Mouse (Mus musculus) heart, embryonic 11.5 days (tissue): ENCODE measurements around the gene Ccl17. TPM values are rescaled to one million over a fixed set of nuclear protein-coding genes. Genes with fewer than 3 reads are reported as not detected.
"Not testable (repeated sequence)": the region's sequence is repeated elsewhere in the genome, so short reads cannot be mapped to it uniquely, and the experiment has no call there.

Experiments used
- ATAC-seq: fragments of 200-750 bp; cut with Nextera tagmentation; replicated peaks from 2 replicates; pipeline ENCODE4 v1.8.0; 2017; ENCODE audit warnings: moderate library complexity; ENCODE audit not compliant: insufficient number of reproducible peaks, low FRiP score, low TSS enrichment
- H3K27ac ChIP-seq: fragments of 300-500 bp; sonication (generic); 2 replicates; pipeline ENCODE4 v1.5.1; 2014; ENCODE audit warnings: mild to moderate bottlenecking, low read depth, low read length
- H3K27me3 ChIP-seq: fragments of 300-500 bp; sonication (generic); 2 replicates; pipeline ENCODE4 v1.6.1; 2014; ENCODE audit warnings: mild to moderate bottlenecking, low read length, mixed read lengths; ENCODE audit not compliant: control insufficient read depth, insufficient read depth
- H3K36me3 ChIP-seq: fragments of 300-500 bp; sonication (generic); 2 replicates; pipeline ENCODE4 v1.6.1; 2014; ENCODE audit warnings: mild to moderate bottlenecking, low read length, moderate library complexity, mixed read lengths; ENCODE audit not compliant: control insufficient read depth, insufficient read depth
- H3K4me1 ChIP-seq: fragments of 300-500 bp; sonication (generic); 2 replicates; pipeline ENCODE4 v1.6.1; 2014; ENCODE audit warnings: low read length; ENCODE audit not compliant: control insufficient read depth, insufficient read depth
- H3K4me2 ChIP-seq: fragments of 300-500 bp; sonication (generic); 2 replicates; pipeline ENCODE4 v1.6.1; 2014; ENCODE audit warnings: mild to moderate bottlenecking, moderate library complexity
- H3K4me3 ChIP-seq: fragments of 300-500 bp; sonication (generic); 2 replicates; pipeline ENCODE4 v1.5.1; 2014; ENCODE audit warnings: low read depth, low read length
- H3K9ac ChIP-seq: fragments of 300-500 bp; sonication (generic); 2 replicates; pipeline ENCODE4 v1.6.1; 2014; ENCODE audit warnings: mild to moderate bottlenecking, low read depth, low read length, moderate library complexity
- H3K9me3 ChIP-seq: fragments of 300-500 bp; sonication (generic); replicated peaks from 2 replicates; pipeline ENCODE4 v1.6.1; 2016; ENCODE audit warnings: low read length; ENCODE audit not compliant: control insufficient read depth
- WGBS: fragments of 180-500 bp; shearing (Covaris S2); extraction: QIAGEN DNeasy Blood & Tissue Kit; methylation state at CpG from one replicate; pipeline ENCODE4 v1.1.7; 2014; ENCODE audit not compliant: insufficient replicate concordance; 5-methylcytosine and 5-hydroxymethylcytosine counted together
- polyA plus RNA-seq: library from polyadenylated mRNA; unstranded; fragments of >200 nt; fragmentation: Nextera tagmentation; extraction: Ambion mirVana; gene quantifications from 2 replicates; pipeline ENCODE4 v1.2.1, GENCODE M21; 2014

The Ccl17 gene
- polyA plus RNA-seq, 1 experiment from 2014 or later = 0.69 TPM

- Histone ChIP-seq H3K9ac (no peak overlapping the region), H3K4me3 (no peak overlapping the region), H3K36me3 (peaks cover 31% of the 10 kb centered on the region), H3K9me3 (no peaks in the 10 kb centered on the region), H3K4me2 (no peak overlapping the region), H3K4me1 (no peaks in the 10 kb centered on the region), H3K27me3 (no peaks in the 10 kb centered on the region), H3K27ac (no peak overlapping the region)
- ATAC-seq = no peak
- 90% methylated on average over 6 of the region's 6 CpGs for WGBS
These were observed 14.9 kb downstream of the Ccl17 start for GRCm38 (mm10) chr8:94825170-94825569.

- Histone ChIP-seq H3K27ac (no peak overlapping the region), H3K9me3 (no peaks in the 10 kb centered on the region), H3K27me3 (no peaks in the 10 kb centered on the region), H3K9ac (no peak overlapping the region), H3K4me2 (no peak overlapping the region), H3K4me3 (no peak overlapping the region), H3K36me3 (peaks cover 37% of the 10 kb centered on the region), H3K4me1 (no peaks in the 10 kb centered on the region)
- 94% methylated on average over 5 of the region's 5 CpGs for WGBS
- ATAC-seq = no peak
These were observed 16.0 kb downstream of the Ccl17 start for GRCm38 (mm10) chr8:94826210-94826609.

DNA sequence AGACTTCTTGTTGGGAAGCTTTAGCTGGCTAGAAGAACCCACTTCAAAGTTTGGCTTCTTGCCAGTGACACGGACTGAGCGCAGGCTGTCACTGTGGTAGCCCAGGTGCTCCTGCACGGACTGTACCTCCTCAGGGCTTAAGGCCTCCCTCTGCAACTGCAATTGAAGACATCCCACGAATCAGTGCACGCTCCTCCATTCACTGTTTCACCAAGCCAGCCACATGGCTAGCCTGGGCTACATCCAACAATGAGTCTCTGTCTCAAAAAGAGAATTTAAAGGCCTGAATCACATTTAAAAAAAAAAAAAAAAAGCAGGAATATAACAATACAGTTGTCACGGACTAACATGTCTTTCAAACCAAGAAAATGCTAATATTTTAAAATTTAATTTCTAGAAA is 18.0 kb downstream of the Ccl17 start:
- H3K4me1 ChIP-seq = no peaks in the 10 kb centered on the region
- H3K36me3 ChIP-seq = peaks cover 35% of the 10 kb centered on the region

GRCm38 (mm10) chr8:94833901-94834405 is 23.7 kb downstream of the Ccl17 start:
- not testable (repeated sequence) for H3K27me3 ChIP-seq, H3K9ac ChIP-seq, H3K9me3 ChIP-seq, H3K4me1 ChIP-seq, H3K27ac ChIP-seq, ATAC-seq, H3K4me2 ChIP-seq, H3K4me3 ChIP-seq
- 81% methylated on average over 7 of the region's 7 CpGs for WGBS
- peaks cover 12% of the 10 kb centered on the region for H3K36me3 ChIP-seq

More for the DNA sequence above, 18.0 kb downstream of the Ccl17 start:
- Histone ChIP-seq H3K9ac (no peak overlapping the region), H3K4me2 (no peak overlapping the region), H3K4me3 (no peak overlapping the region), H3K27me3 (no peaks in the 10 kb centered on the region), H3K27ac (no peak overlapping the region), H3K9me3 (no peaks in the 10 kb centered on the region)
- 90% methylated on average over 6 of the region's 6 CpGs for WGBS
- ATAC-seq = no peak

DNA sequence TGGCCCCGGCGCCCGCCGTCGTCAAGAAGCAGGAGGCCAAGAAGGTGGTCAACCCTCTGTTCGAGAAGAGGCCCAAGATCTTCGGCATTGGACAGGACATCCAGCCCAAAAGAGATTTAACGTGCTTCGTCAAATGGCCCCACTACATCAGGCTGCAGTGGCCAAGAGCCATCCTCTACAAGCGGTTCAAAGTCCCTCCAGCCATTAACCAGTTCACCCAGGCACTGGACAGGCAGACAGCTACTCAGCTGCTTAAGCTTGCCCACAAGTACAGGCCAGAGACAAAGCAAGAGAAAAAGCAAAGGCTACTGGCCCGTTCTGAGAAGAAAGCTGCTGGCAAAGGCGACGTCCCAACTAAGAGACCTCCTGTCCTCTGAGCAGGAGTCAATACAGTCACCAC is 25.5 kb downstream of the Ccl17 start:
- WGBS = 95% methylated on average over 13 of the region's 13 CpGs
- H3K4me2 ChIP-seq, H3K27ac ChIP-seq, H3K4me1 ChIP-seq, H3K4me3 ChIP-seq, H3K27me3 ChIP-seq, ATAC-seq, H3K9me3 ChIP-seq, H3K9ac ChIP-seq, H3K36me3 ChIP-seq: not testable (repeated sequence)

GRCm38 (mm10) chr8:94836456-94837240 is 26.4 kb downstream of the Ccl17 start:
- Histone ChIP-seq H3K9ac (peak overlapping the region; percentile 99), H3K4me1 (peaks cover 9% of the 10 kb centered on the region), H3K4me3 (peak overlapping the region; percentile 96), H3K36me3 (peaks cover 1% of the 10 kb centered on the region), H3K4me2 (peak overlapping the region; percentile 91), H3K27ac (no peak overlapping the region), H3K9me3 (no peaks in the 10 kb centered on the region), H3K27me3 (no peaks in the 10 kb centered on the region)
- no peak for ATAC-seq
- WGBS = 68% methylated on average over 11 of the region's 11 CpGs

GRCm38 (mm10) chr8:94837662-94838574 is 27.7 kb downstream of the Ccl17 start, which contains the start of the genes Coq9 and Ciapin1:
Coq9 (plus strand) TSS chr8:94838321.
Ciapin1 (minus strand) TSS chr8:94838358.
- Histone ChIP-seq H3K4me3 (peak within 1 kb of the TSS; percentile 96), H3K9ac (peak within 1 kb of the TSS; percentile 99), H3K9me3 (no peaks in the 10 kb centered on the region), H3K27ac (peak within 1 kb of the TSS; percentile 96), H3K4me2 (peak within 1 kb of the TSS; percentile 91), H3K4me1 (peaks cover 9% of the 10 kb centered on the region), H3K27me3 (no peaks in the 10 kb centered on the region), H3K36me3 (no peaks in the 10 kb centered on the region; the same call in 1 of the 2 replicates)
- ATAC-seq = peak; percentile 97
- WGBS = under 1% methylated on average over 81 of the region's 82 CpGs

GRCm38 (mm10) chr8:94838600-94838999 is 28.3 kb downstream of the Ccl17 start:
- WGBS = under 1% methylated on average over 24 of the region's 24 CpGs
- no peaks in the 10 kb centered on the region for H3K27me3 ChIP-seq

More at GRCm38 (mm10) chr8:94838600-94838999, 28.3 kb downstream of the Ccl17 start:
- Histone ChIP-seq H3K36me3 (no peaks in the 10 kb centered on the region; the same call in 1 of the 2 replicates), H3K9me3 (no peaks in the 10 kb centered on the region), H3K4me3 (peak overlapping the region; percentile 96), H3K9ac (peak overlapping the region; percentile 99), H3K4me1 (peaks cover 9% of the 10 kb centered on the region), H3K27ac (peak overlapping the region; percentile 96), H3K4me2 (peak overlapping the region; percentile 91)
- ATAC-seq = peak; percentile 57
